Mouse (Mus musculus) right cerebral cortex, postnatal 10 days (tissue): ENCODE measurements around the gene Ogfrl1.
"Not testable (repeated sequence)": the region's sequence is repeated elsewhere in the genome, so short reads cannot be mapped to it uniquely, and the experiment has no call there.

Experiments
- DNase-seq, 2 experiments: peaks; one replicate each; pipeline ENCODE4 v3.0.0; 2021; ENCODE audit warnings: low spot score in 2 of 2

Ogfrl1 gene

DNA sequence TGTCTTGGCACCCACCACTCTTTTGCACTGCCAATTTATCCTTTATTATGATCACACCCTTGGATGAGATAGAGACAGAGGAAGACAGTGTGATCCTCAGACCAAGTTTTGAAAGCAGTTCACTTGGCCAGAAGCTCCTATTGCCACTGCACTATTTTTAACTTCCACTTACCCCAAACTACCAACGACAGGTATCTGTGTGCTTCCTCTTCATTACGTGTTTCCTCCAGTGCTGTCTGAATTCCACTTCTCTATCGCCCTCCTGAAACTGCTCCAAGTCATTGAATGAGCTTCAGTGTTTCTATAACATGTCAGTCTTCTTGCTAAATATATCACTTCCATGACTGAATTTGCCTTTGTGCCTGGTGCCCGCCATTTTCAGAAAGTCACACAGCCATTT, at the start of gene Ogfrl1:
Gene Ogfrl1 (minus strand): TSS at position 150 of the 400 bp plus-strand sequence.
- DNase-seq: no peak

DNA sequence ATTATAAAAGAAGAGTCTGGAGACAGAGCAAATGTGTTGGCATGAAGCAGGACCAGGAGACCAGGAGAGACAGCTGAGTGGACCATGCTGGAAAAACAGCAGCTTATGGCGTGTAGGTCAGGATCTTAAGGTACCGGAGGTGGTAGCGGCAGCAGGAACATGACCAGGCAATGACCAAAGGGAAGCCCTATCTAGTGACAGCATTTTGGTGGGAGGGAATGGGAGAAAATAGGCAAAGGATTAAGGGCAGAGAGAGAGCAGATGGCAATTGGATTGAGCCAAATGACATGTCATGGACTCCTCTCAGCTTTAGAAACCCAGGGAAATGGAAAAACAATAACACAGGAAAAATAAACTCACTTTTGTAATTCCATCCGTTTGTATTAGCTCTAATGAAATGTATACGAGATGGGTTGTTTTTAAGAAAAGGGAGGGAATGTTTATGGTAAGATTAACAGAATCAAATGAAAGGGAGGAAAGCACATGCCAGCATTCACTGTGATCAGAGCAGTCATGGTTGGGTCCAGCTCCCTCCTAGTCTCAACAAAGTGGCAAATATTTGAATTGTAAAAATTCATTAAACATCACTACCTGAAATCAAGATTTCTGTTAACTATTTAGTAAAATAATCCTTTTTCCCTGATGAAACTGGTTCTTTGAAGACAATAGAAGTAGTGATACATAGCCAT, 48.3 kb upstream of the Ogfrl1 start:
- no peak for DNase-seq

DNA sequence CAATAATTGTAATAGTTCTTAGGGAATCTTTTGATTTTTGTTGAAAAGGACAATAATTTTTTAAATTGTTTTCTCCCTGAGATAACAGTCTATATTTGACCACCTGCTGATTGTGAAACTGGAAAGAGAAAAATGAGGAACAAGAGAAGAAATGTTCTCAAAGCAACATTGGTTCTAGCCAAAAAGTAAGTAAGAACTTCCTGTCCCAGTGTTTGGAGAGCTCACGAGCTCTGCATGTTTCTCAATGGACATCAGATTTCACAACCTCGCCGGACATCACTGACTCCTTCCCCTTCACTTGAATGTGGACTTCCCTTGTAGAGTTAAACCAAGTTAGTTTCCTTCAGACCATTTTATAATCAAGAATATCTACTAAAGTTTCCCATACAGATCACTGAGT, 36.0 kb upstream of the Ogfrl1 start:
- DNase-seq: peak in 1 of 2 experiments; percentile 26

DNA sequence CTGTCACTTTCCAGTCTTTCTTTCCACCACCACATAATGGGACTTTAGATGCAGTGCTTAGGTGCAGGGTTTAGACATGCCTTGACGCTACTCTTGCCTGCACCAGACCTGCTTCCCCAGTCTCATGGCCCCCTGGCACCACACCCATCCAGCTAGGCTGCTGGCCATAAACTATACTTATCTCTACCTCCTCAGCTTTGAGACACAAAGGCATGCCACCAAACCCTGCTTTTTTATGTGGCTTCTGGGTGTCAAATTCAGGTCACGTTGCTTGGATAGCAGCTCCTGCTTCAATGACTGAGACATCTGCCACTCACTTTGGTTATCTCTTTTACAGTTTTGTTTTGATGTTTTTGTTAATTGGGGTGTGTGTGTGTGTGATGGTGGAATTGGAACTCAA, 28.9 kb upstream of the Ogfrl1 start:
- DNase-seq: no peak

DNA sequence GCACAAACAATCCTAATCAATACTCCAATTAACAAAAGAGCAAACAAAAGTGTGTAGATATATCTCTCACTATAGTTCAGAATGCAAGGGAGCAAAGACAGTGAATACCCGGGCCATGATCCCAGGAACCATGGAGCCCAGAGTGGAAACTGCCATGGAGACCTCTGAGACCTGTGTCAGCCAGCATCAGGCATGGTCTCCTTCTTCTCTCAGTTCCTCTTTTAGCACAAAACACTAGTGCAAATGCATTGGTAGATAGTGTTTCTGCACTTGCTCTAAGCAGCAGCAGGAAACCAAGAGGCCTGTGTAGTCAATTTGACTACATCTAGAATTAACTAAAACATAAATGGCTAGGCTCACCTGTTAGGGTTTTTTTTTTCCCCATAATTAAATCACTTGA, 21.4 kb upstream of the Ogfrl1 start:
- DNase-seq: no peak

DNA sequence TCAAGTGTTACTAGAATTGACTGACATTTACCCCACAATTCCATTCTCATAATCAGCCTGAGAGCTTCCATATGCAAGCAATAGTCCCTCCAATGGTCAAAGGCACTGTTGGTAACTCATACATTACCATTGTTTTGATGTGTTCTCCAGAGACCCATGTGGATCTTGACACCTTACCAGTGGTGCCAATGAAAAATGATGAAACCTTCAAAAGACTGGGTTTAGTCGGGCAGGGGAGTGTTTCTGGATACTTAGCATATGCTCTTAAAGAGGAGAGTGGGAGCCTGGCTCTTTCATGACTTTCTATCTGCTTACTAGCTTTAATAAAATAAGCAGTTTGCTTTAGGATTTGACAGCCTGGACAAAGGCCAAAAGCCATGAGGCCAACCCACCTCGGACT, 20.5 kb upstream of the Ogfrl1 start:
- no peak for DNase-seq

DNA sequence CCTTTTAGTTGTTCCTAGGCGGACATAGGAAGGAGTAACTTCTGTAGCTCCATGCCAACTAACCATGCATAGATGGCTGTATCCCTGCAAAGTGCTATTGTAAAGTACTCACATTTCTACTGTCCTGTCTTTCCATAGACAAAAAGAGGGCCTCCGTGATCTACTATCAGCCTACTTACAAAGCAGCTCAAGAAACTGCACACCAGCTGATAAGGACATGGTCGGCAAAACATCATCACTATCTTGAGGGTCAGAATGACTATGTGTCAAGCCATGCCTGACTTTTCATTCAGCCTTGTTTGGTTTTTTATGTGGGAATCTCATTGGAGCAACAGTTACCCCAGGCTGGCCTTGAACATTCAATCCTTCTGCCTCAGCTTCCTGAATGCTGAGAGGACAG, 20.0 kb upstream of the Ogfrl1 start:
- DNase-seq: no peak

DNA sequence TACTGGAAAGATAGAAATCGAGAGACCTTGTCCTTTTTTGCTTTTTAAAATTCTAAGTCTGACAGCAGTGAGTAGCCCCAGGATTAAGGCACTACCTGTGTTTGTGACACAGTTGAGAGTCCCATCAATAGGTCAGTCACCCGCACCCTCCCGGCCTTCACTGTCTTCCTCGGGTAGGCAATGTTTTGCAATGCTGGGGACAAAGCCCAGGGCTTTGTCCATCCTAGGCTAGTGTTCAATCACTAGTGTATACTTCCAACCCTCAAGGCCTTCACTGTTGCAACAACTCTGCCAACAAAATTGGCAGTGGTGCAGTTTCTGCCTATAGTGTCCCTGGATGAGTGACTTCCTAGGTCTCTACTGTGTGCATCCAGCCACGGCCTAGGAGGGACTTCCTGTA, 14.0 kb upstream of the Ogfrl1 start:
- no peak for DNase-seq

DNA sequence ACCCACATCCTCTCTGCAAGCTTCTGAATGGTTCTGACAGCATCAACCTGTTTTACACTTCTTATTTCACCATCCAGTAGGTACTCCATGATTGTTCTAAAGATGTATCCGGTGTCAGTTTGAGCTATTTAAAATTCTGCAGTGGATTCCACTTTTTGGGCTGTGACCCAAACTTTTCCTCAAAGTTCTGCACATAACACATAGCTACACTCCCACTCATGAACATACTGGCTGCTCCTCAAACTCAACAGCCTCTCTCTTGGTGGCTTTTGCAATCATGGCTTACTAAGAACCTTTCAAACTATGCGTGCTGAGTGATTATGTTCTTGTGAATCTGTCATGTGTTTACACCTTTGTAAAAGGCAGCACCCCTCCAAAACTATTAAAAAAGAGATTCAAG, 12.4 kb upstream of the Ogfrl1 start:
- DNase-seq: peak in 1 of 2 experiments; percentile 29

DNA sequence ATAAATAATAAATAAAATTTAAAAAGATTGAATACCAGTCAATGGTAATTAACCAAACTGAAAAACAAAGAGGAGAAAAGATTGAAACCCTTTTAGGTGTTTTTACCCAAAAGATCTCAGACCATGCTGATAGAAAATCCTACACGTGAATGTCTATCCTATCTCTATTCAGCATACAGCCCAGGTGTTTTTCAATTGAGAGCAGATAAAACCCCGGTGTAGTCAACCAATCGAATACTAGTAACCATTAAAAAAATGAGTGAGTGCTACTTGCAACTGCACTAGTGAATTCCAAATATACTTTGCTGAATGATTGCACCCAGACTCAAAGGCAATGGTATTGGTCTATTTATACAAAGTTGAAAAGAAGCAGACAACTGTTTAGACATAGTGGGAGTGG, 4.8 kb upstream of the Ogfrl1 start:
- no peak for DNase-seq

DNA sequence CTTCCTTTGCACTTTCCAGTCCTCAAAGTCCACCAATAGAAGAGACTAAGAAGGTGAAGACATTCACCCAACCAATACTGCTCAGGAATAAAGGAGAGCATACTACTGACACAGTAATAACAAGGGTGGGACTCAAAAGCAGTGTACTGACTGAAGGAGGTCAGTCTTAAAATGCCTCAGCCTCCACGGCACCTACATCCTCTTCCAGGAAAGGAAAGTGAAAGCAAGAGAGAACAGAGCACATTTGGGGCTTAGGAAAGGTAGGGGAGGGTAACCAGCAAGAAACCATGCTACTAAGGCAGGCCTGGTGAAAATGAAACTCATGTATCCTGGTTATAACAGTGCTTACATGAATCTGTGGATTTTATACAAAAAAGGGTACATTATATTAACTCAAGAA, 2.0 kb upstream of the Ogfrl1 start:
- DNase-seq: no peak

DNA sequence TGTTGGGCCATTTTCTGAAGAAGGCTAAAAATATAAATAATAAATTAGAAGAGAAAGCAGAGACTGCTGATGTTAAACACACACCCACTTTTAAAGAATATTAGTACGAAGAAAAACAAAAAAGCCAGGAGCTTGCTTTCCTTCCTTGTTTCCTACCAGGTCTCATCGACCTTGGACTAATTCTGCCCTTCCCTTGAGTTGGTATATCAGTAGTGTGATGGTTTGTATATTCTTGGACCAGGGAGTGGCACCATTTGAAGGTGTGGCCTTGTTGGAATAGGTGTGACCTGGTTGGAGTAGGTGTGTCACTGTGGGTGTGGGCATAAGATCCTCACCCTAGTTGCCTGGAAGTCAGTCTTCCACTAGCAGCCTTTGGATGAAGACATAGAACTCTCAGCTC, 3.2 kb downstream of the Ogfrl1 start:
- not testable (repeated sequence) for DNase-seq

DNA sequence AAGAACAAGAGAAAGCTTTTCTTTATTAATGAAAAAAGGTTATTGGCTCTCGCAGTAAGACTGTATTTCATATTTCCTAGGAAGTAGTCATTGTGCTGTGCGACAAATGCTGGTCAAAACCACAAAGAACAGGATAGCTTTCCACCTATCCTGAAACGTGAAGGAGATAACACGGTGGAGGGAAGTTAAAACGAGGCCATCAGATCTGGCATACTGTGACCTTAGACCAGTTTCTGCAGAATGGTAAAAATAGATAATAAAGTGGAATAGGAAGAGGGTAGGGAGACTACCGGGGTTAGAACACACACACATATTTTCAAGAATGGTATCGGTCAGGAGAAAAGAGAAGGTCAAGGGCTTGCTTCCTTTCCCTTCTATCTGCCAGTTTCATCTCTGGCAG, 5.8 kb downstream of the Ogfrl1 start:
- DNase-seq: no peak

DNA sequence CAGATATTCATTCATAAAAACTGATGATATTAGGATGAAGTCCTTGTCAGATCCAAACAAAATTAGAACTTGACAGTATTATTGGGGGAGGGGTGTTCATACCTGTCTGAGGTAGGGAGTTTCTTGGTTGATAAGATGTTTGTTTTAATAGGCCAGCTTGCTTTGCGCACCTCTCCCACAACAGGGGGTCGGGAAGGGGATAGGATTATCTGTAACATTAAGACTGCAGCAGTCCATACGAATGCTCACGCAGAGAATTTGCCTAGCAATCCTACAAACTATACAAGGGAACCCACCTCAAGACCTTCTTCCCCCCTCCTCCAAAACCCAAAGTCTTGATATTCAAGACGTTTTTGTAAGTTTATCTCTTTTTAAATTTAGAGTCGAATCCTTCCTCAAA, 13.2 kb downstream of the Ogfrl1 start:
- no peak for DNase-seq

DNA sequence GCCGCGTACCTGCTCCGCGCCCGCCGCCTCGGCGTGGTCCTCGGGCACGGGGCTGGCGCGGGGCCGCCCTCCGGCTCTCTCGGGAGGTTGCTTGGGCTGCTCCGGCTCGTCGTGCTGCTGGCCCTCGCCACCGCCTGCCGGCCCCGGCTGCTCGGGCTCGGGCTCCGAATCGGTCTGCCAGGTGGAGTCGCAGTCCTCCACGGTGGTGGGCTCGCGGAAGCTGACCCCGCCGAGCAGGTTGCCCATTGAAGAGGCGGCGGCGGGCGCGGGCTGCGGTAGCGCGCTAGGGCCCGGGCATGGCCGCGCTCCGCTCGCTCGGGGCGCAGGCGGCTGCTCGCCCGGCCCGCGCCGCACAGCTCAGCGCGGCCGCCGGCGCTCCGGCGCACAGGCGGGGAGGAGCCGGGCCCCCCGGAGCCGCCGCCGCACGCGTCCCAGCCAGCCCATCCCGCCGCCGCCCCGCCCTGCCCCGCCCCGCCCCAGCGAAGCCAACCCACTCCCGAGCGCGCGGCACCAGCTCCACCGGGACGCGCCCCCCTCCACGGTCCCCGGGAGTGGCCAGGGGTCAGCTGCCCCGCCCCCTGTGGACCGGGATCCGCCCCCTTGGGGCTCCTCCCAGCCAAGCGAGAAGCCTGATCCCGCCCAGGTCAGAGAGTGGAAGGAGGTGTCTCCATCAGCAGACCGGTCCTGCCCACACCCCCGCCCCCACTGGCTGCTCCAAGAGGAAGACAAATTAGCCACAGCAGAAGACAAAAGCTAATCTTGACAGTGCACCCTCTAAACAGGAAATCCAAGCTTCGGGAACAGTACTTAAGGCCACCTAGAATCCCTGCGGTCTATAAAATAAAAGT, 14.5 kb downstream of the Ogfrl1 start:
- DNase-seq: peak; percentile 93

DNA sequence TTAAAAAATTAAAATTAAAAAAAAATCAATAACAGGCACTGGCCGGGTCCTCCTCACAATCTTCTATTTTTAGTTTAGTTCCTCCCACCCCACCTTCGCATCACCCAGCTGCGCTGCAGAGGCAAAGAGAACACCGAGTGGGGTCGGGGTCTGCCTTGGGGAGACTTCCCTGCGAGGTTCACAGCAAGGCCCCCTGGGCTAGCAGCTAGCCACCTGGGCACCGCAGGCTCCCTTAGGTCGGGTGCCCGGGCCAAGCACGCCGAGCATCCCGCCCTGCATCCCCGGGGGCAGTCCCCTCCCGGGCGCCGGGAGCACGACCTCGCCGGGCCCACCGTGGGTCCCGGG, 15.1 kb downstream of the Ogfrl1 start:
- DNase-seq: no peak

DNA sequence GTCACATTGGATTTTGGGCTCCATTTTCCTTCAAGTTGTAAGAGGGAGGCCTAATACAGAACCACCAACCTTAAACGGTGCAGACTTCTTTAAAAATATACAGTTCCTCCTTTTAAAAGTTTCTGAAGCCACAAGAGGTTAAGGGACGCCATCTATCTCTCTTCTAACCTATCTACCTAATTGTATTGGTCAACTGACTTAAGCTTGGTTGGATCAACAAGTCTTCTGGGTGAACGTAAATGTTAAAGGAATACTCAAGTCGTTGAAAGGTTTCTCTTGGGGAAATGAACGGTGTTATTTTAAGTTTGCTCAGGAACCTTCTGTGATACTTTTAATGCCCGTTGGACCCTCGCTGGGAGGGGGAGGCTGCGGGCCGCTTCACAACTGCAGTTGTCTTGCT, 15.5 kb downstream of the Ogfrl1 start:
- no peak for DNase-seq

DNA sequence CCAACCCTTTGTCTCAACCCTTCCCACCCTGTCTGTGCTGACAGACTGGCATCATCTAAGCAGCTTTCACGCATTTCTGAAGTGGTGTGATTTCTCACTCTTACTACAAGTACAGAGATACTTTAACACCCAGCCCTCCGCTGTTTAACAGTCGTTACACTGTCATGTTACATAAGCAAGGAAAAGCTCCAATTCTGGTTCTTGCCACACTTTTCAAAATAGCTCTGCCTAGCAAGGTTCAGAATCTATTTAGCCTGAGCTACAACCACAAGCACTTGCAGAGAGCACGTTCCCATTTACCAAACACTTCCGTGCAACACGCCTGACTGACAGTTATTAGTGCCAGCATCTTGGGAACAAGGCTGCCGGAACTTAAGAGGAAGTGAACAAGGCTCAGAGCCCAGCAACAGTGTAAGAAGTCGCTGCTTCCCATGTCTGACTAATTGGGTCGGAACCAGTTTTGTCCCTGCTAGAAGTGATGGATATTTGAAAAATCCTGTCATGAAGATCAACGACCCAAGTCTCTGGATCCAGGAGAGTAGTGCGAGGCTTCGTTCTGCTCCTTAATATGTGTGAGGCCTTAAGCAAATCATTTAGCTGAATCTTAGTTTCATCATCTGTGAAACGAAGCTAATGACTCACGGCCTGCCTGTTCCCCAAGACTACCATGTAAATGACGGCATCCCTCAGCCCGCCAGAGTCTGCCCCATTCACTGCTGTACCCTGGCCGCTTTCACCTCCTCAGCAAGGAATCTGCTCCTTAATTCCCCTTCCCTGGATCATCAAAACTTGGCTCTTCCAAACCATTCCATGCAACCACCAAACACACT, 17.4 kb downstream of the Ogfrl1 start:
- peak; percentile 33 to 42 for DNase-seq

DNA sequence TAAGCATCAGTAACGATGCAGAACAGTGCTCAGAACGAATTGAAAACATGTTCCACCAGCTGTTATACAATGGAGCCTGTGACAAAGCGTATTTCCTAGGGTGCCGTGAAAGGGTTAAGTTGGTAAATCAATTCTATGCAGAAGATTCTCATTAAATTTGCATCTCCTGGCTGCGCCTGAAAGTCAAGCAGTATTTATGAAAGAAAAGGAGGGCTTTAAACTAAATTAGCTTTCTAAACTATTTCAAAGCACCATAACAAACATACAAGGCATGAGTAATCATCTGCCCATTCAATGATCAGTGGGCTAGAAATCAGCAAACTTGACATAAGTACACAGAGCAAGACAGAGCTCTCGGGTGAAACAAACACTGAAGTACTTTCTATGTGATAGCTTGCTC, 18.3 kb downstream of the Ogfrl1 start:
- DNase-seq: no peak

DNA sequence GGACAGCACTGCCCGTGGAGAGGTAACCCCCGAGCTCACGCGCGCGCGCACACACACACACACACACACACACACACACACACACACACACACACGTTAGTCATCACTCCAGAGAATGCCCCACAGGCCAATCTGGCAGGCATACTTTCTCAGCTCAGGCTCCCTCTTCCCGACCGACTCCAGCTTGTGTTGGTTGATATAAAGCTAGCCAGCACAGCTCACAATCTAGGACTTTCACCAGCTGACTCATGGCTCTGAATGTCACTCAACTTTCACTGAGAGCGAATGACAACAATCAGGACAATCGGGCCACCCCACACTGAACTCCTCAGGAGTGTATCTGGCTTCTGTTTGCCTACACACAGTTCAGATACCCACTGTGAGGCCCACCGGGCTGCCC, 20.0 kb downstream of the Ogfrl1 start:
- DNase-seq: no peak

DNA sequence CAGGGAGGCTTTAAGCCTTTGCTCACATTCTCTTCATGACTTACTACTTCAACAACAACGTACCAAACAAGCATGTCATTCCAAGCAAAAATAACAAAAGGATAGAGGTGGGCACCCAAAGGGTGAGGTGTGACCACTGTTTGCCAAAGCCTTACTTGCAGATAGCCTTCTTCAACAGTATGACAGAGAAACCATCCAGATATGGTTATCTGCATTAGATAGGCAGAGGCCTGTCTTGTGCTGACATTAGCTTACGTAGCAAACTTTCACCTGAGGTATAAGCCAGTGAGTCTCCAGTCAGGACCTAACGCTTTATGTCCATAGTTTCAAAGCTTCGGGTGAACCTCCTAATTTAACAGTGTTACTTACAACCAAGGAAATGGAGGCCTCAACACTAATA, 23.4 kb downstream of the Ogfrl1 start:
- DNase-seq: no peak

DNA sequence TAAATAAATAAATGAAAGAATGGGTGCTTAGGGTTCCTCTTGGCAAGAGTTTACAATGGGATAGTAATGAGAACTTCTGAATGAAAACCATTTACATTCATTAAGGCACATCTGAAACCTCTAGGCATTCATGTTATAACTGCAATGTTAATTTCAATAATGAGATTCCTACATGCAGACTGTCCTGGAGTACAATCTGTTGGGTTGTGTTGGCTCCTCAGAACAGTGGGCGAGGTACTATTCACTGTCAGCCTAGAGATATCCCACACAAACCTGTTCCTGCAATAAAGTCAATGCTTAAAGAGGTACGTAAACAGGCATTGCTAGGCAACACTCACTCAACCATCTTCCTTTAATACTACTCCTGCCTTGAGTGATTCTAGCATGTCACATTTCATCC, 32.0 kb downstream of the Ogfrl1 start:
- no peak for DNase-seq

DNA sequence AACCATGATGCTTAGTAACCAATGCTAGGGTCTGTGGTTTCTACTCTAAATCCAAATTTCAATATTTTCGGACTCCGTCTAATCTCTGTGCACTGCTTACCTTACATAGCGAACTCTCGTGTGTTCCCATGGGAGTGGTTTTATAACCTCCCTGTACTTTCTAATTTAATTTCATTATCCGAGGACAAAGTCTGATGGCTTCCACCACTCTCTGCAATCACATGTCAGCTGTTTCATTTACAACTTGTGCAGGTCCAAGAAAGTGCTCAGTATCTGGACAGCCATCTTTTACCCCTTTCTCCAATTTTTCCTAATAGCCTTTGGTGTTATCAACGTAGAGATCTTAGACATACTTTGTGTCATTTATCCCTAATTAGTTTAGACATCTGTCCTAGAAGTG, 44.7 kb downstream of the Ogfrl1 start:
- no peak for DNase-seq
